Mouse (Mus musculus): ENCODE measurements at regions not wholly inside any gene's neighbourhood (a gene's known extent, or its start where the extent isn't known, plus 50 kb on each side); places are given as distances from the start of the nearest gene placed in this dataset.

DNA sequence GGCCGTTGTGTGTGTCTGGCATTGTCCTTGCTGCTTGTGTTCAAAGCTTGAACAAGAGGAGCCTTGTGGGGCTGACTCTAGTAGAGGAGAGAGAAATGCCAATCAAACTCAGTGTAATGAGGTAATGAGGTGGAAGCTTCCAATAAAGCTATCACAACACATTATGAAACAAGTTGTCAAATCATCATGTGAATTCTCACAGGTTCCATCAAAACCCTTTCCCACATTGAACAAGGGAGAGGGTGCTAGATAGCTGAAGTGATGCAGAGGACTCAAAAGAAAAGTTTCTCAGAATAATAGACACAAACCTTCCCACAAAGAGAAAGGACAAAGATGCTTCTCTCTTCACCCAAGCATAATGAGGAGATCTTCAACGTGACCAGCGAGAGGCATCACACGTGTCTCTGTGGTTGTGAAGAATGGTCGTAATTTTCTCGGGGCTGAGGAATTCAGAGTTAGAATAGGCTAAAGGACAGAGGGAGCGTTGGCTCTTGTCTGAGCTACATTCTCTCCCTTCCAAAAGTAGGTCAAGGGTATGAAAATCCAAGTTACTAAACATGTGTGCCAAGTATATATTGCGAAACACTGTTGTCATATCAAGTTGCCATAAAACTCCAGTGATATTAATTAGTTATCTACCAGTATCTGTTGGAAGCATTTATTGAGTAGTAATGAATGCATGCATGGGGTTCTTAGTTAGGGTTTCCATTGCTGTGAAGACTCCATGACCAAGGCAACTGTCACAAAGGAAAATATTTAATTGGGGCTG lies 59.2 kb downstream of the Erv3 start:
- no peak for TF ChIP-seq POLR2A (IDR thresholded peaks at IDR 0.05; ENCODE audit: borderline replicate concordance, control insufficient read depth, low read depth, low read length)
- no peak for TF ChIP-seq CTCF (IDR thresholded peaks at IDR 0.05; ENCODE audit: control insufficient read depth, insufficient read depth, low read length)
